Mouse (Mus musculus): ENCODE data around the gene Gm815. TPM values are rescaled to one million over a fixed set of nuclear protein-coding genes. Genes with fewer than 3 reads are reported as not detected.

The Gm815 gene
- polyA plus RNA-seq, 1 experiment from 2014 or later, result not detected

DNA sequence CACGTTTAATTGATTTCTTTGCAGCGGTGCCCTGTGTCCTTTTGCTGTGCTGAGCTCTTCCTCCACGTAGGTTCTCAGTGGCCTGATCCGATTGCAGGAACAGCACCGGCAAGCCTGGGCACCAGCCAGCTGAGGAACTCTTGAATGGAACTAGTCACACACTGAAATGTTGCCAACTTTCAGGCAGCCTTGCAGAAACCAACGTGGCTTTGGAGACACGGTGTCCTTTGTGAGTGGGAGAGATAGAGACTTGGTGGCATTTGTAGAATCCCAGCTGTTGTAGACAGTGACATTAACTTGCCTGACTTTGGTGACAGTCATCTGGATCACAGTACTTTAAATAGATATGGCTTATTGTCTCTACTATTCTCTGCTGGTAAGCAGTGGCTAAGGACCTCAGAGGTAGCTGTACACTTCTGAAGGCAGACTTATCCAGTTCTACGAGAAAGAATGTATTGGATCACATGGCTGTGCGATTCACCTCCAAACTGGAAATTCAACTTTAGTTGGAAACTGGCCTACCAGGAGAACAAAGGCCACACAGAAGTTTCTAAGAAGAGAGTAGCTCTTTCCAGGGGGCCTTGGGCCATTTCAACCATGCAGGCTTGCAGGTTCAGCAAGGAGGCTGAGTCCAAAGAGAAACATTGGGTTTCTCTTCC is 5.8 kb downstream of the Gm815 start:
- no peak overlapping the region for H3K9ac ChIP-seq (replicated peaks; ENCODE audit: low read depth, low read length)
- ATAC-seq (ENCODE audit: insufficient number of reproducible peaks, insufficient read depth, low FRiP score, low read depth), result no peak
- 55% methylated on average over 9 of the region's 9 CpGs for WGBS
- no peaks in the 10 kb centered on the region for H3K9me3 ChIP-seq (ENCODE audit: control insufficient read depth, low read depth, low read length)
- no peaks in the 10 kb centered on the region for H3K27me3 ChIP-seq (ENCODE audit: control insufficient read depth, insufficient read depth, low read length)
- H3K27ac ChIP-seq (ENCODE audit: low read length), result no peak overlapping the region
- H3K4me3 ChIP-seq (ENCODE audit: low read depth, low read length), result no peak overlapping the region
- H3K4me1 ChIP-seq (ENCODE audit: control insufficient read depth, insufficient read depth, low read length), result no peaks in the 10 kb centered on the region
- no peaks in the 10 kb centered on the region for H3K36me3 ChIP-seq (ENCODE audit: control insufficient read depth, insufficient read depth, low read length)
- H3K4me2 ChIP-seq (replicated peaks; ENCODE audit: low read depth, low read length), result no peak overlapping the region

- Histone ChIP-seq H3K4me3 (ENCODE audit: low read depth, low read length) (no peak overlapping the region), H3K27ac (ENCODE audit: low read length) (no peak overlapping the region), H3K27me3 (ENCODE audit: control insufficient read depth, insufficient read depth, low read length) (no peaks in the 10 kb centered on the region), H3K4me2 (replicated peaks; ENCODE audit: low read depth, low read length) (no peak overlapping the region), H3K9me3 (ENCODE audit: control insufficient read depth, low read depth, low read length) (no peaks in the 10 kb centered on the region), H3K36me3 (ENCODE audit: control insufficient read depth, insufficient read depth, low read length) (no peaks in the 10 kb centered on the region), H3K9ac (replicated peaks; ENCODE audit: low read depth, low read length) (no peak overlapping the region), H3K4me1 (ENCODE audit: control insufficient read depth, insufficient read depth, low read length) (no peaks in the 10 kb centered on the region)
- 61% methylated on average over 5 of the region's 5 CpGs for WGBS
- no peak for ATAC-seq (ENCODE audit: insufficient number of reproducible peaks, insufficient read depth, low FRiP score, low read depth)
These were observed 7.2 kb downstream of the Gm815 start for GRCm38 (mm10) chr19:26892861-26893260.

DNA sequence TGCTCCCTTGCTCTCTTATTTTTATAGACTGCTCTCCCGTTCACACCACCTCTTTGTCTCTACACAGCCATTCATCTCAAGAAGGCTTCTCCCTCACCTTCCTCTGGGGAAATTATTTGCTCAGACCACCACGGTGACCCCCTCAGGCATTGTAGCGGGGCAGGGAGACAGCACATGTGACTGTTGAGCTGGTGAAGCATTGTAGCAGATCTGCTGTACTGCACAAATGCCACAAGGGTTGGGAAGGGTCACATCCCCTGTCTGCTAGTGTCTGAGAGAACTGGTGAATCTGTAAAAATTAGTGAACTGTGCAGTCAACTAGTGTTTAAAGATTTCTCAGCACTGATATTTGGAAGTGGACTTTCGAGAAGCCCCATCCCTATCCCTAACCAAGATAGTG is 16.5 kb downstream of the Gm815 start:
- H3K4me2 ChIP-seq (replicated peaks; ENCODE audit: low read depth, low read length), result no peak overlapping the region
- WGBS, result 45% methylated on average over 4 of the region's 4 CpGs
- H3K4me3 ChIP-seq (ENCODE audit: low read depth, low read length), result no peak overlapping the region
- H3K4me1 ChIP-seq (ENCODE audit: control insufficient read depth, insufficient read depth, low read length), result no peaks in the 10 kb centered on the region
- no peak overlapping the region for H3K27ac ChIP-seq (ENCODE audit: low read length)
- H3K36me3 ChIP-seq (ENCODE audit: control insufficient read depth, insufficient read depth, low read length), result no peaks in the 10 kb centered on the region
- no peak for ATAC-seq (ENCODE audit: insufficient number of reproducible peaks, insufficient read depth, low FRiP score, low read depth)
- H3K9ac ChIP-seq (replicated peaks; ENCODE audit: low read depth, low read length), result no peak overlapping the region
- H3K27me3 ChIP-seq (ENCODE audit: control insufficient read depth, insufficient read depth, low read length), result no peaks in the 10 kb centered on the region
- no peaks in the 10 kb centered on the region for H3K9me3 ChIP-seq (ENCODE audit: control insufficient read depth, low read depth, low read length)

DNA sequence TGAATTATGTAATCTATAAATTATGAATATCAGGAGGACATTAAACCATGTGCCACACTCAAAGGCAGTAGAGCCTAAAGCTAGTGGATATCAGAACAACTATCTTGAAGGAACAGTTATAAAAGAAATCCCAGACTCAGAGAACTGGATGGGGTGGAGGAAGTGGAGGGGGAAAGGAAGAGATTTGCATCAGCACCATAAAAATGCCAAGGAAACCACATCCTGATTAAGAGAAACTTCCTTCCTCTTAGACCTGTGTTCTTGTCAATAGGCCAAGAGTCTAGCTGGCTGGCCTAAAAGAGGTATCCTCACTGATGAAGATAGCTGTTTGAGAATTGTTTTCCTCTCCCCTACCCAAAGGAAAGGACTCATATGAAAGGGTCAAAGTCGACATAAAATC is 28.6 kb downstream of the Gm815 start:
- no peak overlapping the region for H3K27ac ChIP-seq (ENCODE audit: low read length)
- WGBS, result 71% methylated on average over 1 of the region's 1 CpGs

DNA sequence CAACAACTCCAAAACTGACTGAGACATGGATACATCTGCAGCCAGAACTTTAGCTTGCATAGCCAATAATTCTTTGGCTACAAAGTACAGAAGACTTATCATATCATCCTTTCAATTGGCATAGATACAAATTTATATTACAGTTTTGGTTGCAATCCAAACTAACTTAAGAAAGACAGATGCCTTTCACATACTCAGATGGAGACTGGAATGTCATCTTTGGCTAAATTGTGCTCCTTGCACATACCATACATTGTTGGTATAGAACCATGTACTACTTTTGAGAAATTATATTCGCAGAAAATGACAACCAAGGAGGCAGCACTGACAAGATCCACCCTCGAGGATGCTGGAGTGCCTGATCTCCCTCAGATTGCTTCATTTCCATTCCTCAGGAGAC is 35.1 kb downstream of the Gm815 start:
- Histone ChIP-seq H3K4me1 (ENCODE audit: control insufficient read depth, insufficient read depth, low read length) (no peaks in the 10 kb centered on the region), H3K27ac (ENCODE audit: low read length) (no peak overlapping the region), H3K4me3 (ENCODE audit: low read depth, low read length) (no peak overlapping the region), H3K9me3 (ENCODE audit: control insufficient read depth, low read depth, low read length) (no peaks in the 10 kb centered on the region), H3K27me3 (ENCODE audit: control insufficient read depth, insufficient read depth, low read length) (no peaks in the 10 kb centered on the region), H3K9ac (replicated peaks; ENCODE audit: low read depth, low read length) (no peak overlapping the region), H3K36me3 (ENCODE audit: control insufficient read depth, insufficient read depth, low read length) (no peaks in the 10 kb centered on the region), H3K4me2 (replicated peaks; ENCODE audit: low read depth, low read length) (no peak overlapping the region)
- 60% methylated on average over 2 of the region's 2 CpGs for WGBS
- ATAC-seq (ENCODE audit: insufficient number of reproducible peaks, insufficient read depth, low FRiP score, low read depth), result no peak

More for the DNA sequence above, 28.6 kb downstream of the Gm815 start:
- no peak for ATAC-seq (ENCODE audit: insufficient number of reproducible peaks, insufficient read depth, low FRiP score, low read depth)
- Histone ChIP-seq H3K4me2 (replicated peaks; ENCODE audit: low read depth, low read length) (no peak overlapping the region), H3K9me3 (ENCODE audit: control insufficient read depth, low read depth, low read length) (no peaks in the 10 kb centered on the region), H3K27me3 (ENCODE audit: control insufficient read depth, insufficient read depth, low read length) (no peaks in the 10 kb centered on the region), H3K36me3 (ENCODE audit: control insufficient read depth, insufficient read depth, low read length) (no peaks in the 10 kb centered on the region), H3K4me1 (ENCODE audit: control insufficient read depth, insufficient read depth, low read length) (no peaks in the 10 kb centered on the region), H3K4me3 (ENCODE audit: low read depth, low read length) (no peak overlapping the region), H3K9ac (replicated peaks; ENCODE audit: low read depth, low read length) (no peak overlapping the region)

- H3K9ac ChIP-seq (replicated peaks; ENCODE audit: low read depth, low read length), result no peak overlapping the region
- no peak for ATAC-seq (ENCODE audit: insufficient number of reproducible peaks, insufficient read depth, low FRiP score, low read depth)
- H3K27ac ChIP-seq (ENCODE audit: low read length), result no peak overlapping the region
- no peaks in the 10 kb centered on the region for H3K9me3 ChIP-seq (ENCODE audit: control insufficient read depth, low read depth, low read length)
- H3K27me3 ChIP-seq (ENCODE audit: control insufficient read depth, insufficient read depth, low read length), result no peaks in the 10 kb centered on the region
- H3K4me3 ChIP-seq (ENCODE audit: low read depth, low read length), result no peak overlapping the region
- H3K4me2 ChIP-seq (replicated peaks; ENCODE audit: low read depth, low read length), result no peak overlapping the region
- H3K36me3 ChIP-seq (ENCODE audit: control insufficient read depth, insufficient read depth, low read length), result no peaks in the 10 kb centered on the region
- H3K4me1 ChIP-seq (ENCODE audit: control insufficient read depth, insufficient read depth, low read length), result 0 out of 2 replicates have a peak, but pooled peaks cover 5% of the 10 kb centered on the region
- 37% methylated on average over 6 of the region's 6 CpGs for WGBS
These were observed 44.9 kb downstream of the Gm815 start for GRCm38 (mm10) chr19:26930295-26931283.

- H3K36me3 ChIP-seq (ENCODE audit: control insufficient read depth, insufficient read depth, low read length), result no peaks in the 10 kb centered on the region
- no peaks in the 10 kb centered on the region for H3K27me3 ChIP-seq (ENCODE audit: control insufficient read depth, insufficient read depth, low read length)
- H3K9ac ChIP-seq (replicated peaks; ENCODE audit: low read depth, low read length), result no peak overlapping the region
- no peak overlapping the region for H3K4me2 ChIP-seq (replicated peaks; ENCODE audit: low read depth, low read length)
- H3K27ac ChIP-seq (ENCODE audit: low read length), result no peak overlapping the region
- H3K4me3 ChIP-seq (ENCODE audit: low read depth, low read length), result no peak overlapping the region
- no peak for ATAC-seq (ENCODE audit: insufficient number of reproducible peaks, insufficient read depth, low FRiP score, low read depth)
- H3K9me3 ChIP-seq (ENCODE audit: control insufficient read depth, low read depth, low read length), result no peaks in the 10 kb centered on the region
- H3K4me1 ChIP-seq (ENCODE audit: control insufficient read depth, insufficient read depth, low read length), result 0 out of 2 replicates have a peak, but pooled peaks cover 5% of the 10 kb centered on the region
- WGBS, result 67% methylated on average over 2 of the region's 2 CpGs
These were observed 48.5 kb downstream of the Gm815 start for GRCm38 (mm10) chr19:26934186-26934585.

Data from stomach, embryonic 14.5 days (tissue).